Mouse (Mus musculus) right cerebral cortex, postnatal 25 days (tissue): ENCODE results near the gene Ctnnbip1.

ENCODE experiments used
- DNase-seq: peaks from one replicate; pipeline ENCODE4 v3.0.0; 2022

Gene Ctnnbip1

GRCm38 (mm10) chr4:149562905-149563347, 44.9 kb downstream of the Ctnnbip1 start:
- DNase-seq = no peak

- DNase-seq = no peak
Measured at GRCm38 (mm10) chr4:149563941-149564361, 45.9 kb downstream of the Ctnnbip1 start.

- no peak for DNase-seq
Measured at GRCm38 (mm10) chr4:149564452-149565407, 46.7 kb downstream of the Ctnnbip1 start.

- DNase-seq = no peak
Measured at GRCm38 (mm10) chr4:149567432-149568026, 49.5 kb downstream of the Ctnnbip1 start.

- no peak for DNase-seq
Measured at GRCm38 (mm10) chr4:149568622-149569021, 50.6 kb downstream of the Ctnnbip1 start.

- DNase-seq = no peak
Measured at GRCm38 (mm10) chr4:149569781-149570497, 51.9 kb downstream of the Ctnnbip1 start.

- no peak for DNase-seq
Measured at GRCm38 (mm10) chr4:149570498-149570863, 52.4 kb downstream of the Ctnnbip1 start.

GRCm38 (mm10) chr4:149571209-149571608, 53.2 kb downstream of the Ctnnbip1 start:
- DNase-seq = no peak

- no peak for DNase-seq
Measured at GRCm38 (mm10) chr4:149571651-149572149, 53.7 kb downstream of the Ctnnbip1 start.

- DNase-seq = no peak
Measured at GRCm38 (mm10) chr4:149572446-149572845, 54.4 kb downstream of the Ctnnbip1 start.

GRCm38 (mm10) chr4:149572851-149573250, 54.8 kb downstream of the Ctnnbip1 start:
- DNase-seq = no peak

- DNase-seq = no peak
Measured at GRCm38 (mm10) chr4:149574391-149574821, 56.4 kb downstream of the Ctnnbip1 start.

GRCm38 (mm10) chr4:149576061-149576460, 58.0 kb downstream of the Ctnnbip1 start:
- DNase-seq = no peak

GRCm38 (mm10) chr4:149576993-149577548, 59.0 kb downstream of the Ctnnbip1 start:
- DNase-seq = no peak

- no peak for DNase-seq
Measured at GRCm38 (mm10) chr4:149578085-149578681, 60.1 kb downstream of the Ctnnbip1 start.

GRCm38 (mm10) chr4:149578831-149579230, 60.8 kb downstream of the Ctnnbip1 start:
- no peak for DNase-seq

GRCm38 (mm10) chr4:149585236-149585635, 67.2 kb downstream of the Ctnnbip1 start:
- no peak for DNase-seq

- peak; percentile 80 for DNase-seq
Measured at GRCm38 (mm10) chr4:149586044-149586782, 68.2 kb downstream of the Ctnnbip1 start, which contains the start of gene Clstn1. Gene Clstn1 (plus strand): TSS chr4:149586468.

GRCm38 (mm10) chr4:149586783-149587595, 69.0 kb downstream of the Ctnnbip1 start:
- DNase-seq = peak; percentile 62

- peak; percentile 70 for DNase-seq
Measured at GRCm38 (mm10) chr4:149587596-149588168, 69.6 kb downstream of the Ctnnbip1 start.
